Mouse (Mus musculus): Measurements from ENCODE around the gene Gtsf1.
"Not testable (repeated sequence)": the region's sequence is repeated elsewhere in the genome, so short reads cannot be mapped to it uniquely, and the experiment has no call there.

The Gtsf1 gene

DNA sequence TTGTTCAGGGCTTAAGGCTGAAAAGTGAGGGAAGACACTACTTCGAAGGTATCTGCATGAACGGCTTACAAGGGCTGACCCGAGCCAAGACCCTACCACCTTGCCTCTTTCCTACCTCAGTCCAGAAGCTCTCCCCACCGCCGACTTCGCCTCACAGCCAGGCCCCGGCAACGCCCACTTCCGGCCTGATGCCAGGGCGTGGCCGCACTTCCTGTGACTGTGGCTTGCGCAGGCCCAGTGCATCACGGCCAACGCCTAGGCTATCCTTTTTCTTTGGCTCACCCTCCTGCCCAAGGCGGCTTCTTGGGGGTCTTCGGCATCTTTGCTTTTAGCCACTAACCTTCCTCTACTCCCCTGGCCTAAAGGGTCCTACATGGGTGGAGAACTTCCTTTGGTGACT is at the start of gene Gtsf1:
TSS of gene Gtsf1 (minus strand) at position 230 of the 400 bp plus-strand sequence.
- in situ Hi-C loops (cut with MboI, MseI): no loop called here

DNA sequence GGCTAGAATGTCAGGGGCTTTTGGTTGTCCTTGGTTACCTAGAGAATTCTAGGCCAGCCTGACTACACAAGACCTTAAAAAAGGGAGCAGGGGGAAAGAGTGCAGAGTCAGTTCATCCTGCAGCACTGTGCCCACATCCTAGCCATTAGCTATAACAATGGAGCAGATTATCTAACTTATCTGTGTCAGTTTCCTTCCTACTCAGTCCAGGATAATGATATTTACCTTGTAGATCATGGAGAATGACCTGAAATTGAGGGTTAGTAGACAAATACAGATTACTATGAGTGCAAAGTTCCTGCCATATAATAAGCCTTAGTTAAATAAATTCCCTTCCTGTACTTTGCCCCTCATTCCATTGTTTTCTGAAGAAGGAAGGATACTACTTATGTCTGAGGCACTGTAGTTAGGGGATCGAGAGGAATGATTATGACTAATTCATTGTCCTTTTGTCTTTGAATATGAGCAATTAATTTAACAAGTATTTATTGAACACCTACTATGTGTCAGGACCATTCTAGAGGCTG is 48.9 kb upstream of the Gtsf1 start:
- in situ Hi-C loops (cut with MboI, MseI): no loop called here

DNA sequence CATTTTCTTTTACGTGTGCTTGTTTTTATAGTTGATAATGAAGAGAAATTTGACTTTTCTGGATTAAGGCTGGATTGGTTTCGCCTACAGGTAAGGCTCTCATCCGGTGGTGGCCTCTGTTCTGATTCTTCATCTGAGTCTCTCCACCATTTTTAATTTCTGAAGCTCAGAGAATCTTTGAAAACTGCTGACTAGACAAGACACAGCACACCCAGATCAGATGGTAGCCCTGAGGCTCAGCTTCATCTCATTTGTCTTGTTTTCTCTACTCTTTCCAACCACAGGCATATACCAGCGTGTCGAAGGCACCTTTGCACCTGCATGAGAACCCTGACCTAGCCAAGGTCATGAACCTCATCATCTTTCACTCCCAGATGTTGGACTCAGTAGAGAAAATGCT is 43.5 kb upstream of the Gtsf1 start:
- in situ Hi-C loops (cut with MboI, MseI): no loop called here

DNA sequence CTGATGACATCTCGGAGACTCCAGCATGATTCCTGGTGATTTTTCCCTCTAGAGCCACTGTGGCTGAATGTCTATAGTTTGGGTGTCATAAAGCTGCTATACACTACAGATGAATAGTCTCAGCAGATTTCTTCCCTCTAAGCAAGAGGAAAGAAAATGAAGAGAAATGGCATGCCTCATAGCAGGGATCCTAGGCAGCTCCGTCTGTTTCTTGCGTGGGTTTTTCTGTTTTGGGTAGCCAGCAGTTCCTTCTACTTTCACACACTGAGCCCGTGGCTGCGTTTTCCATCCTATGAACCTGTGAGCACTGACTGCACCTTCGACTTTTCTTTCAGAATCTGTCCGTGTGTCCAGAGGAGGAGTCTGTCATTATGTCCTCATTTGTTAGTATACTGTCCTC is 42.9 kb upstream of the Gtsf1 start:
- in situ Hi-C loops (cut with MboI, MseI): no loop called here

DNA sequence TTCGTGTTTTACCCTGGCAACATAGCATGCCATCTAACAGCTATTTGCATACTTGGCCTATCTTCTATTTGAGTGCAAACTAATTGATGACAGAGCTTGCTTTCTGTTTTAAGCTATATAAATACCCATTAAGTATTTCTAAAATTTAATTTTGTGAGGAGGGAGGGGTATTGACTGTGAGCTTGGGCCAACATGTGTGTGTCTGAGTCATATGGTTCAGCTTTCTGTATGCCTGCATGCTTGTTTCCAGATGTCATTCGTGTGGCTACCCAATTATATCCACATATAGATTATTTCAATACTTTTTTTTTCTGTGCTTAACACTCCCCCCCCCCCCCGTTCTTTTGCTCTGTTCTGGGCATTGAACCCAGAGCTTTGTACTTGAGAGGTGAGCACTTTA is 42.0 kb upstream of the Gtsf1 start:
- in situ Hi-C loops (cut with MboI, MseI): no loop called here

DNA sequence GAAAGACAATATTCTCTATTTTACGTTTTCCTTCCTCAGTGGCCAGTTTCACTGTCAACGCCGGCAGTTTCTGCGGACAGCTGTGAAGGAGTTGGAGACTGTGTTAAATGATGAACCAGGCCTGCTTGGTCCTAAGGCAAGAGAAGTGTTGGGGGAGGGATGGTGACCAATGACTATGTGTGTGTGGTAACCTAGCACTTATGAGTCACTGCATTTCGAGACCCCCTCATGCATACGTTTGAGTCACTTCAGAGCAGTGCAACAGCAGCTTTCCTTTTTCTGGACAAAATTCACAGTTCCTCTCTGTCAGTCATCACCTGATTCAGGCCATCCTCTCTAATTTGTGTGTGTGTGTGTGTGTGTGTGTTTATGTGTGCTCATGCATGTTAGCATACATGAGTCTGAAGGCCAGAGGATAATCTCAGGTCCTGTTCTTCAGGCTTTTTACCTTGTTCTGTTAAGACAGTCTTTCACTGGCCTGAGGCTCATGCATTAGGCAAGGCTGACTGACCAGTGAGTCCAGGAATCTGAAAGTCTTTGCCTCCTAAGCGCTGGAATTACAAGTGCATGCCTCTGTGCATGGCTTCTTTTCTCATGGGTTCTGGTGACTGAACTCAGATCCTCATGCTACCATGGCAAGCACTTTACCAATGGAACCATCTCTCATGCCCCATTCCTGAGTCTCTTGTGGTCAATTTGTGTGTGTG is 41.4 kb upstream of the Gtsf1 start:
- in situ Hi-C loops (cut with MboI, MseI): no loop called here

DNA sequence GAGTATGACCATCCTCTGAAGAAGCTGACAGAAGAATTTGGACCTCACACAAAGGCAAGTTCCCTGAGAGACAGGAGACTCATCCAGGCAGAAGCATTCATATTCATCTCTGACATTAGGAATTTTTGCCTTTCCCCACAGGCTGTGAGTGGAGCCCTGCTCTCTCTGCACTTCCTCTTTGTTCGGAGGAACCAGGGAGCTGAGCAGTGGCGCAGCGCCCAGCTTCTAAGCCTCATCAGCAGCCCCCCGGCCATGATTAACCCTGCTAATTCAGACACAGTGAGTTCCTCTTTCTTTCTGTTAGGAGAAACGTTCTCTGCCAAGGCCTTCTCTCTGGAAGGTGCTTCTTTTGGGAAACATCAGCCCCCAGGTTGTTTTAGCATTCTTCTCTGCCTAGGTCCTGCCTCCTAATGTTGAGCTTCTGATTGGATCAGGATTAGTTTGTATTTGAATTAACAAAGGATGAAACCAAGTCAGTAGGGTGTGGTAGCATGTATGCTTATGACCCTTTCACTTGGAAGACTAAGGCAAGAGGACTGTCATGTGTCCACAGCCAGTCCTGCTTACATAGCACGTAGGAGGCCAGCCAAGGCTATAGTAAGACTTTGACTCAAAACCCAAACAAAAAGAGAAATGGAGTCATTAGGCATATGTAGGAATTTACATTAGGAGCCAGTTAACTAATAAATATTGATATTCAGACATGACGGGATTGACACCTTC is 32.4 kb upstream of the Gtsf1 start:
- in situ Hi-C loops (cut with MboI, MseI): no loop called here

DNA sequence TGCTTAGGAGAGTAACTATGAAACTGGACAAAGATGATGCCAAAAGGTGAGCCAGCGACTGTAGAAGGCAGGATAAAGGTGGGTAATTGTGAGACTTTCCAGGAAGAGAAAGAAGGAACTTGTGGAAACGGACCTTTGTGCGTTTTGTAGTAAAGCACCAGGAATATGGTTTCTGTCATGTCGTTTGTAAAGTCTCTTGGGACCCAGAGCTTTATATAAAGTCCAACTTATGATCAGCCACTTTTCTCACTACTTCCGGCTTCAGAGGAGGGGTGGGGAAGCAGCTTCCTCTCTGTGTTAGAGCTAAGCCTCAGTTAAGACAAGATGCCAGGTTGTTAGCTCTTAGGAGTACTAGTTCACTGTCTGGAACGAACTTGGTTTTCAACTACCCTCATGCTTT is 24.2 kb upstream of the Gtsf1 start:
- in situ Hi-C loops (cut with MboI, MseI): loop anchor here in 1 of 2 experiments (5.0 kb wide), 1 partner anchor 107 kb away; no protein-coding TSS in a partner anchor

DNA sequence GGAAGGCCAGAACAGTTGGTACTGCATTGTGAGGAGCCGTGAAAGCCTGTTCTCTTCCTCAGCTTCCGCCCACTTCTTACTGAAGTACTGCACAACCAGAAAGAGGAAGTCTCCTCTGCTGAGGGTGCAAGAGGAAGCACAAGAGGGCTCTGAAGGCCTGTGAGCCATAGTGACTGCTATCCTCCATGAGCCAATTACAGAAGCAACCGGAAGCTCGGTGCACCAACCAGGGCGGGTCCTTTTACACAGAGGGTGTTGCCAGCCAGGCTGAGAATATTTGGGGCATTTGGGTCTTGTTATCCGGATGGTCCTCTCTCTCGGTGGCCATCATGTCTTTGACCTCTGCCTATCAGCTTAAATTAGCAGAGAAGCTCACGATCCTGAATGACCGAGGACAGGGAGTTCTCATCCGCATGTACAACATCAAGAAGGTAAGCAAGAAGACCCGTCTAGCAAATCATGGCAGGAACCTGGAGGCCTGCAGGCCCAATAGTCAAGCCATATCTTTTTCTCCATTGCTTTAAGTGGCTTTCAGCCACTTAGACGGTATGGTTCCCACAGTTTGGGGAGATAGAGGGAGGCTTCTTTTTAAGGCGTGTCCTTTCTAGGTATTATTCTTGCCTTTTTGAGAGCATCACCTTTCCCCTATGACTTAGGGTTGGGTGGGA is 23.4 kb upstream of the Gtsf1 start, which contains the start of gene Nckap1l:
TSS of gene Nckap1l (plus strand) at position 244 of the 668 bp plus-strand sequence.
- in situ Hi-C loops (cut with MboI, MseI): loop anchor here in 1 of 2 experiments (5.0 kb wide), 1 partner anchor 106 kb away; no protein-coding TSS in a partner anchor

DNA sequence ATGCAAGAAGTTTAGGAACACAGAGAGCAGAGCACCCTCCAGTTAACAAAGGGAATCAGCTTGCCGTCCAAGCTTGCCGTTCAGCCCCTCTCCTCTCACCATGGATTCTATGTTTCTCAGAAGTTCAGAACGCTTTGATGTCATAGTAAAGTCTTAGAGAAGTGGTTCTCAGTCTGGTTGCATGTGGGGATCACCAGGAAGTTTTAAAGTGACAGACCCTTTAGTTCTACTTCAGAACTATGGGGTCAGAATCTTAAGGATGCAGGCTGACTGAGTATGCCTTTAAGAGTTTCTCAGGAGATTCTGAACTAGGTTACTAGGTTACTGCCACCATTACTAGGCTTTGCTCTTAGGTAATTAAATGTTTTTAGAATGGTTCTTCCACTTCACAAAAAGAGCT is 18.1 kb upstream of the Gtsf1 start, which contains the start of gene Gtsf2:
TSS of gene Gtsf2 (minus strand) at position 101 of the 400 bp plus-strand sequence.
- in situ Hi-C loops (cut with MboI, MseI): no loop called here

DNA sequence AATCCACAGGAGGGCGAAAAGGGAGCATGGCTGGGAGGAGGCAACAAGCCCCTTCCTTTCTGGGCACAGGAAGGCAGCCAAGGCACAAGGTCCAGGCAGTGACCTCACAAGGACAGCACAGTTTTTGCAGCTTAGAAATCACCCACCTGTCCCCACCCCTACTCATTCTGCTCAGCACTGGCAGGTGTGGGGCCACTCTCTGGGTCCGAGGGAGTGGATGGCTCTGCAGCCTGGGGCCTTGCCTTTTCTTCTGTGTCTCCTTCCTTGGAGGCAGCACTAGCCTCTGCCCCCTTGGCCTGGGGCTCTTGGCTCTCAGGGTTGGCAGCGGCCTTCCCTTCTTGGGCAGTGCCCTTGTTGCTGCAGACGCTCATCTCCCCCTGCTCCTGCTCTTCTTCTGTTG is 15.7 kb upstream of the Gtsf1 start:
- in situ Hi-C loops (cut with MboI, MseI): not testable (repeated sequence)

DNA sequence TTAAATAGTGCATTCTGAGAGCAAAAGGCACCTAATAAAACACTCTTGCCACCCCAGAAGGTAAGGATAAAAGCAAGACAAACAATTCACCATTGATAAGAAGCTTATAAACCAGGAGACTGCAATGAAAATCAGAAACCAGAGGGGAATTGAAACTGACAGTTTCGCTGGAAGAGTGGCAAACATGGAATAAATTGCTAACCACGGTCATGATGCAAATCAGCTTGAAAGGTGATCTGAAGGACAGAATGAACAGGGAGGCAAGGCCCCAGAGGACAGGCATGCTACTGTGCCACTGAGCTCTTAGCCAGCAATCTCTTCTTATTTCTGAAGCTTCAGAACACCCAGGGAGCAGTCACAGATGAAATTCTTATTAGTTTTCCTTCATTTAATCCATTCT is 3.3 kb downstream of the Gtsf1 start:
- in situ Hi-C loops (cut with MboI, MseI): loop anchor here in 1 of 2 experiments (10.0 kb wide), 1 partner anchor 1492 kb away; no protein-coding TSS in a partner anchor

DNA sequence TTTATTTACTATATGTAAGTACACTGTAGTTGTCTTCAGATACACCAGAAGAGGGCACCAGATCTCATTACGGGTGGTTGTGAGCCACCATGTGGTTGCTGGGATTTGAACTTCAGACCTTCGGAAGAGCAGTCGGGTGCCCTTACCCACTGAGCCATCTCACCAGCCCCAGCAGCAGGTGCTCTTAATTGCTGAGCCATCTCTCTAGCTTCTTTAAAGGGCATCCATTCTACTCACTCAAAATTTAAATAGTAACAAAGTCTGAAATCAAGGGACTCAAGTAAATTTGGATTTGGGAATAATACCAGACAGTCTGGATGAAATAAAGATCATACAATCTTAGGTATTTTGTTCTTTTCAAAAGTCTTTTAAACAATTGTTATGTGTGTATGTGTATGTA is 24.7 kb downstream of the Gtsf1 start:
- in situ Hi-C loops (cut with MboI, MseI): not testable (repeated sequence)

DNA sequence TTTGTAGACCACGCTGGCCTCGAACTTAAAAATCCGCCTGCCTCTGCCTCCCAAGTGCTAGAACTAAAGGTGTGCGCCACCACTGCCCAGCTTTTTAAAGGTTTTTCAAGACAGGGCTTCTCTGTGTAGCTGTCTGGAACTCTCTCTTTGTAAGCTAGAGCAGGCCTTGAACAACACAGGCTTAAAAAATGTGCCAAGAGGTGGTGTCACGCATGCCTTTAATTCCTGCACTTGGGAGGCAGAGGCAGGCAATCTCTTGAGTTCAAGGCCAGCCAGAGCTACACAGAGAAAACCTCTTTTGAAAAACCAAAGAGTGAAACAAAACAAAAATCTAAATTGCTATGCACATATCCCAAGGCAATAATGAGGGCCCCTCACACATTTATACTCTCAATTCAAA is 28.9 kb downstream of the Gtsf1 start:
- in situ Hi-C loops (cut with MboI, MseI): no loop called here

DNA sequence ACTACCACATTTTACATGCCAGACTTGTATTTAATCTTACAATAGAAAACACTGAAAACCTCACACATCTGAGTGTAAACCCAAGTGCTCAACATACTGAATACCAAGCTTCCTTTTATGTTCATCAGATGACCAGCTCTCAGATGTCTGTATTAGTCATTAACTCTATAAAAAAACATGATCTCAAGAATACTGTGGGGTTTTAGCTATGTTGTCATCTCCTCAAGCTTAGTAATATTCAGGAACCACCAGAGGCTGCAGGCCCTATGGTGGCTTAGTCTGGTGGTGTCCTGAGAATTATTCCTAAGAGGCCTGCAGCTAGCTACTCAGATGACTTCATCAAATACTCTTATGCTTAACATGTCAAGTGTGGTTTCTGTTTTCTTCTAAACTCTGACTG is 36.7 kb downstream of the Gtsf1 start:
- in situ Hi-C loops (cut with MboI, MseI): no loop called here

DNA sequence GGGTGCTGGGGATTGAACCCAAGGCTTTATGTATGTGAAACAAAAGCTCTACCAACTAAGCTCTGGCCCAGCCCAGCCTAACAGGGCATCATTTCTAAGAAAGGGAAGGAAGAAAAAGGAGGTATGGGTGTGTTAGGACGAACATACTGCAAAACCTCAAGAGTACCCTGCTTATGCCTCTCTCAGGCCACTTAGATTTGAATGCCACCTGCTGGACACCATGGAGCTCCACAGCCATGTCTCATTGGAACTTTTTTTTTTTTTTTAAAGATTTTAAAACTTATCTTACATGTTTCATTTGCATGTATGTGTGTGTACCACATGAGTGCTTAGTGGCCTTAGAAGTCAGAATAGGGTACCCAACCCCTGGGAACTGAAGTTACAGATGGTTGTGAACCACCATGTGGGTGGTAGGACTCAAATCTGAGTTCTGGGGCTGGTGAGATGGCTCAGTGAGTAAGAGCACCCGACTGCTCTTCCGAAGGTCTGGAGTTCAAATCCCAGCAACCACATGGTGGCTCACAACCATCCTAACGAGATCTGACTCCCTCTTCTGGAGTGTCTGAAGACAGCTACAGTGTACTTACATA is 41.6 kb downstream of the Gtsf1 start:
- in situ Hi-C loops (cut with MboI, MseI): loop anchor here (5.0 kb wide), 2 partner anchors 36 to 54 kb away; no protein-coding TSS in a partner anchor

DNA sequence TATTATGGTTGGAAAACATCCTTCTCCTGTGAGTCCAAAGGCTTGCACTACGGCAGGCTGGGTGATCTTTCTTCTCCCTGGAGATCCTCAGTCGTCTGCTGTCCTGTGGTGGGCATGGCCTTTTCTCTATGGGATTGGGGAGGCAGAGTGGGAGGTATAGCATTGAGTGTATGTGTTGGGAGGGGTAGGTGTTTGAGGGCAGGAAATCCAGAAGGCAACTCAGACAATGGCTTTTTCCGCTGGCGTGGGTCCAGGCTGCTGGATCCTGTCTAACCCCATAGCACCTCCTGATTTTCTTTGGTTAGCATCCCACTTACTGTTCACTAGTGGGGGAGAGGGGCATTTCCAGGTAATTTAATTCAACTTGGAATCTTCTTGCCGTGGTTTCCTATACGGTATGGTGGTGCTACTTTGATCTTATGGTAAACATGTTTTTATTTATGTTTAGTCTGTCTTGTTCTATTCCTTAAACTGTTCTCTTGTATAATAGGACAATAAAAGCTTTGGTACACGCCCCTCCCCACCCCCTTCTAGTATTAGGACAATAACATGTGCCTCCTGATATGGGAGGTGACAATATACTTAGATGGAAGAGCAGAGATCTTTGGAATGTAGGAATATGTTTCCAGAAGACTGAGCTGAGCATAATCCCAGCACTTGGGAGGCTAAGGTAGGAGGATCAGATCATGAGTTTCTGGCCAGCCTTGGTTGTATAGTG is 46.3 kb downstream of the Gtsf1 start:
- in situ Hi-C loops (cut with MboI, MseI): no loop called here

DNA sequence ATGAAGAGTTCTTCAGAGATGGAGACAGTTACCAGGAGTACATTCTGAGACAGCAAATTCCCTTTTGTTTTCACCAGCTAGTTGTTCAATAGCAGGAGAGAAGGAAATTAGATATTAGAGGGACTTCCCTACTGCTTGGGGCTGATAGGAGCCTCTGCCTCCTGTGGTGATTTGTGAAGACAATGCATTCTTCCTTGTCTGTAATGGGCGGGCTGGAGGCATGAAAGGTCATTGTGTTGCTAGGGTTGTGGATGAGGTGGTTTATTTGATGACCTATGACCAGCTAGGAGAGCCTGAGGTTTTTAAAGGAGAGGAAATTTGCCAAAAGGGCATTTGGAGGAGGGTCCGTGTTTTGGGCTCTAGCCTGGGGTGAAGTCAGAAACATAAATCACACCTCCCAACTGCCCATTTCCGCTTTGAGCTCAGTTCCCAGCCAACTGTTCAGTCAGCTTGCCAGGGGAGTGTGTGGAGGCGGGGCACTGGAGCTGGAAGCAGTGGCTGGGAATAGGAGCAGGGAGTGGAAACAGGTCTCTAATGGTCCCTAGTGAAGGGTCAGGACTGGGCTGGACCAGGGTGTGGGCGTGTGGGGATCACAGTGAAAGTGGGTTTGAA is 47.4 kb downstream of the Gtsf1 start:
- in situ Hi-C loops (cut with MboI, MseI): no loop called here

DNA sequence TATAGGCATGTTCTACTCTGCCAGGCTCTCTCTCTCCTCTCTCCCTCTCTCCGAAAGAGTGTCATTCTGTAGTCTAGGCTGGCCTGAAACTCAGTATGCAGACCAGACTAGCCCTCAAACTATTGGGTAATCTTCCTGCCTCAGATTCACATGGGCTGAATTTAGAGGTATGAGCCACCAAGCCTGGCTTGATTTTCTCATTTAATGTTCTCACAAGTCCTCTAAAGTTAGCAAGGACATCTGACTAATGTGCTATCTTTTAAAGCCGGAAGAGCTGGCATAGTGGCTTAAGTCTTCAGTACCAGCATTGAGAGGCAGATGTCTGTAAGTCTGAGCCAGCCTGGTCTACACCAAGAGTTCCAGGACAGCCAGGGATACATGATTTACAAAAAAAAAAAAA is 48.2 kb downstream of the Gtsf1 start:
- in situ Hi-C loops (cut with MboI, MseI): no loop called here

DNA sequence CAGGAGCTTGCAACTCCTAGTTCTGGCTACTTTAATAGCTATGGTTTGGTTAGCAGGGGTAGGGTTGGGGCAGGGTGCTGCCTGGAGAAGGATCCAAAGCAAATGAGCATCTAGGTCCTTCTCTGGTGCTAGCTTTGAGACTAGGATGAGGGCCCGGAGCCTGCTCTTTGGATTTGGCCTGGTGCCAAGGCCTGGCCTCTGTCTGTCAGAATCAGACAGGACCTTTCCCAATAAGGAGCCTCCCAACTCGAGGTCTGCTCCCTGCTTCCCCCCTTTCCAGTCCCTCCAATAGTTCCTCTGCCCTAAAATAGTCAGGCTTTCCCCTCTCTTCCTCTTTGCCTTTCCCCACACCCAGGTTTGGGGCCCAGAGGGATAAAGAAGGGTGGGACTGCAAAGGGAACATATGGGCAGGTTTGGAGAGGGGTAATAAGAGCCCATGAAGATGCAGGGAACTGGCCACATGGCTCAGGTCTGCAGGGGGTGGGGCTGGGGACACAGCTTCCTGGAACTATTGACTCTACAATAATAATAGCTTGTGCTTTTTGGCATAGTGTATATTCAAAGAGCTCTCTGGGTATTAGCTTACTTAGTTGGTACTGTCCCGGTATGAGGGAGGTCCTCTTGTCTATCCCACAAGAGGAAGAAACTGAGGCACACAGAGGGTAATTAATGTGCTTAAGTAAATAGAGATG is 51.5 kb downstream of the Gtsf1 start:
- in situ Hi-C loops (cut with MboI, MseI): no loop called here

Data from T-helper 17 cell (primary cell).